Mouse (Mus musculus): ENCODE measurements around the gene Fam45a. TPM values are rescaled to one million over a fixed set of nuclear protein-coding genes. Genes with fewer than 3 reads are reported as not detected.

Fam45a gene
- polyA plus RNA-seq, 1 experiment from 2014 or later, result 23.6 TPM

- DNase-seq (ENCODE audit: low spot score) (no peak), ATAC-seq (ENCODE audit: low FRiP score, low TSS enrichment) (no peak)
- Histone ChIP-seq H3K4me1 (replicated peaks; ENCODE audit: control insufficient read depth, insufficient read depth) (0 out of 2 replicates have a peak, but pooled peaks cover 2% of the 10 kb centered on the region), H3K4me2 (replicated peaks; ENCODE audit: low read depth) (peak overlapping the region; percentile 73), H3K9ac (ENCODE audit: low read length) (peak overlapping the region; percentile 80), H3K27me3 (ENCODE audit: control insufficient read depth, insufficient read depth, low read length) (no peaks in the 10 kb centered on the region), H3K9me3 (ENCODE audit: control insufficient read depth, low read length) (no peaks in the 10 kb centered on the region), H3K36me3 (ENCODE audit: control insufficient read depth, insufficient read depth, low read length) (no peaks in the 10 kb centered on the region; the same call in 1 of the 2 replicates), H3K27ac (replicated peaks) (peak overlapping the region; percentile 70), H3K4me3 (ENCODE audit: low read depth, low read length) (peak overlapping the region; percentile 69)
- WGBS, result 18% methylated on average over 10 of the region's 10 CpGs
- TF ChIP-seq CTCF (IDR thresholded peaks at IDR 0.05; ENCODE audit: low read depth) (no peak), EP300 (optimal IDR thresholded peaks at IDR 0.05) (no peak)
These were observed 628 bp downstream of the Fam45a start for GRCm38 (mm10) chr19:60812036-60812389.

GRCm38 (mm10) chr19:60813133-60813532 lies 1.7 kb downstream of the Fam45a start:
- Histone ChIP-seq H3K9ac (ENCODE audit: low read length) (no peak overlapping the region), H3K27me3 (ENCODE audit: control insufficient read depth, insufficient read depth, low read length) (no peaks in the 10 kb centered on the region), H3K27ac (replicated peaks) (no peak overlapping the region), H3K4me2 (replicated peaks; ENCODE audit: low read depth) (no peak overlapping the region), H3K4me1 (replicated peaks; ENCODE audit: control insufficient read depth, insufficient read depth) (0 out of 2 replicates have a peak, but pooled peaks cover 2% of the 10 kb centered on the region), H3K4me3 (ENCODE audit: low read depth, low read length) (no peak overlapping the region), H3K9me3 (ENCODE audit: control insufficient read depth, low read length) (no peaks in the 10 kb centered on the region), H3K36me3 (ENCODE audit: control insufficient read depth, insufficient read depth, low read length) (no peaks in the 10 kb centered on the region; the same call in 1 of the 2 replicates)
- ATAC-seq (ENCODE audit: low FRiP score, low TSS enrichment), result no peak
- TF ChIP-seq EP300 (optimal IDR thresholded peaks at IDR 0.05) (no peak), CTCF (IDR thresholded peaks at IDR 0.05; ENCODE audit: low read depth) (no peak)
- 92% methylated on average over 6 of the region's 6 CpGs for WGBS
- DNase-seq (ENCODE audit: low spot score), result no peak

DNA sequence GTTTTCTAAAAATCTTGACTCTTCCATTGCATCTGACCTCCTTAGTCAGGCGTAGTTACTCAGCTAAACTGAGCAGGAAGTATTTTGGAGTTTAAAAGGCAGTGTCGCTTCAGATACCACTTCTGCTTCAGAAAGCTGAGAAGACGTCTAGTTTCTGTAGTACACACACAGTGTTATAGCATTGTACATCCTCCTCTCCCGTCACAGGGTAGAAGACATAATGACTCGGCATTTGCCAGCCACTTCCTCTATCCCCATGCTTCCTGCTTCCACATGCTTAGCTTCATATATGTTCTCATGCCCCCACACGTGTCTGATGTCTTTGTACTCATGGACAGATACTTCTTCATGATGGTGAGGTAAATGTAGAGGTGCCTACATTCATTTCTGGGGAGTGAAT lies 7.3 kb downstream of the Fam45a start:
- Histone ChIP-seq H3K4me2 (replicated peaks; ENCODE audit: low read depth) (no peak overlapping the region), H3K9ac (ENCODE audit: low read length) (no peak overlapping the region), H3K27me3 (ENCODE audit: control insufficient read depth, insufficient read depth, low read length) (no peaks in the 10 kb centered on the region), H3K4me1 (replicated peaks; ENCODE audit: control insufficient read depth, insufficient read depth) (no peaks in the 10 kb centered on the region), H3K4me3 (ENCODE audit: low read depth, low read length) (no peak overlapping the region), H3K27ac (replicated peaks) (no peak overlapping the region), H3K36me3 (ENCODE audit: control insufficient read depth, insufficient read depth, low read length) (peaks cover 2% of the 10 kb centered on the region), H3K9me3 (ENCODE audit: control insufficient read depth, low read length) (no peaks in the 10 kb centered on the region)
- ATAC-seq (ENCODE audit: low FRiP score, low TSS enrichment) (no peak), DNase-seq (ENCODE audit: low spot score) (no peak)
- no peak for TF ChIP-seq EP300 (optimal IDR thresholded peaks at IDR 0.05)
- no peak for TF ChIP-seq CTCF (IDR thresholded peaks at IDR 0.05; ENCODE audit: low read depth)
- 80% methylated on average over 6 of the region's 6 CpGs for WGBS

- DNase-seq (ENCODE audit: low spot score), result peak; percentile 78
- peak; percentile 71 for ATAC-seq (ENCODE audit: low FRiP score, low TSS enrichment)
- Histone ChIP-seq H3K4me1 (replicated peaks; ENCODE audit: control insufficient read depth, insufficient read depth) (no peaks in the 10 kb centered on the region), H3K27ac (replicated peaks) (no peak overlapping the region), H3K27me3 (ENCODE audit: control insufficient read depth, insufficient read depth, low read length) (no peaks in the 10 kb centered on the region), H3K9me3 (ENCODE audit: control insufficient read depth, low read length) (no peaks in the 10 kb centered on the region), H3K4me2 (replicated peaks; ENCODE audit: low read depth) (no peak overlapping the region), H3K4me3 (ENCODE audit: low read depth, low read length) (no peak overlapping the region), H3K9ac (ENCODE audit: low read length) (no peak overlapping the region), H3K36me3 (ENCODE audit: control insufficient read depth, insufficient read depth, low read length) (peaks cover 11% of the 10 kb centered on the region)
- TF ChIP-seq CTCF (IDR thresholded peaks at IDR 0.05; ENCODE audit: low read depth) (peak; percentile 88), EP300 (optimal IDR thresholded peaks at IDR 0.05) (no peak)
- 55% methylated on average over 1 of the region's 1 CpGs for WGBS
These were observed 26.4 kb downstream of the Fam45a start for GRCm38 (mm10) chr19:60837747-60838146.

- Histone ChIP-seq H3K9ac (ENCODE audit: low read length) (no peak overlapping the region), H3K9me3 (ENCODE audit: control insufficient read depth, low read length) (no peaks in the 10 kb centered on the region), H3K4me3 (ENCODE audit: low read depth, low read length) (no peak overlapping the region), H3K4me2 (replicated peaks; ENCODE audit: low read depth) (no peak overlapping the region), H3K27ac (replicated peaks) (no peak overlapping the region), H3K36me3 (ENCODE audit: control insufficient read depth, insufficient read depth, low read length) (no peaks in the 10 kb centered on the region), H3K27me3 (ENCODE audit: control insufficient read depth, insufficient read depth, low read length) (no peaks in the 10 kb centered on the region), H3K4me1 (replicated peaks; ENCODE audit: control insufficient read depth, insufficient read depth) (no peaks in the 10 kb centered on the region)
- TF ChIP-seq CTCF (IDR thresholded peaks at IDR 0.05; ENCODE audit: low read depth), result no peak
- no peak for TF ChIP-seq EP300 (optimal IDR thresholded peaks at IDR 0.05)
- ATAC-seq (ENCODE audit: low FRiP score, low TSS enrichment), result no peak
- no peak for DNase-seq (ENCODE audit: low spot score)
These were observed 31.9 kb downstream of the Fam45a start for GRCm38 (mm10) chr19:60843324-60843723.

DNA sequence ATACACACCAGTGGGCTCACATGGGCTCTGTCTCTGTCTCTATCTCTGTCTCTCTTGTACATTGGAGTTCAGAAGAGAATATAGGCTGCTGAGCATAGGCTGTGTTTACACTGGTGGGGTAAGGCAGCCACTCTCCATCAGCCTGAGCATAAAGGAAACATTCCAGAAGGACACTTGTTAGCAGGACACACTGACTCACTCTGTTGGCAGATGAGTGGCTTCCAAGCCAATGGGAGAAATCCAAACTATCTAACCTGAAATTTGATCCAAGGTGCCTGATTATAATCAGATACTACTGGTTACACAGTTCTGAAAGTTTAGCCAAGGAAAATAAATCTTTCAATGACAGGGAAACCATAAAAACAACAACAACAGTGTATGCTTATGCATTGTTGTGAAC lies 34.3 kb downstream of the Fam45a start:
- H3K4me1 ChIP-seq (replicated peaks; ENCODE audit: control insufficient read depth, insufficient read depth), result no peaks in the 10 kb centered on the region
- no peaks in the 10 kb centered on the region for H3K27me3 ChIP-seq (ENCODE audit: control insufficient read depth, insufficient read depth, low read length)
- H3K4me3 ChIP-seq (ENCODE audit: low read depth, low read length), result no peak overlapping the region
- H3K27ac ChIP-seq (replicated peaks), result no peak overlapping the region
- H3K9me3 ChIP-seq (ENCODE audit: control insufficient read depth, low read length), result no peaks in the 10 kb centered on the region
- H3K36me3 ChIP-seq (ENCODE audit: control insufficient read depth, insufficient read depth, low read length), result no peaks in the 10 kb centered on the region
- DNase-seq (ENCODE audit: low spot score) (no peak), ATAC-seq (ENCODE audit: low FRiP score, low TSS enrichment) (no peak)
- TF ChIP-seq EP300 (optimal IDR thresholded peaks at IDR 0.05), result no peak
- no peak overlapping the region for H3K4me2 ChIP-seq (replicated peaks; ENCODE audit: low read depth)
- no peak overlapping the region for H3K9ac ChIP-seq (ENCODE audit: low read length)

Measured in stomach, postnatal 0 days (tissue).